Mouse (Mus musculus) left cerebral cortex, postnatal 10 days (tissue): ENCODE measurements at regions not wholly inside any gene's neighbourhood (a gene's known extent, or its start where the extent isn't known, plus 50 kb on each side); places are given as distances from the start of the nearest gene placed in this dataset.
"Not testable (repeated sequence)": the region's sequence is repeated elsewhere in the genome, so short reads cannot be mapped to it uniquely, and the experiment has no call there.

Source experiments
- DNase-seq, 2 experiments: peaks; one replicate each; pipeline ENCODE4 v3.0.0; 2021 to 2022; ENCODE audit warnings: low spot score in 2 of 2, mixed read lengths in 1 of 2; ENCODE audit errors: extremely low spot score in 1 of 2
- intact Hi-C: fragments of 180-260 bp; cut with DNase I; formaldehyde crosslinking; loops from one replicate; pipeline ENCODE4 v1.15.1; 2025

GRCm38 (mm10) chr7:39706606-39707005 lies 189.0 kb downstream of the Zfp619 start:
- DNase-seq, result no peak
- intact Hi-C loops, result no loop called here

DNA sequence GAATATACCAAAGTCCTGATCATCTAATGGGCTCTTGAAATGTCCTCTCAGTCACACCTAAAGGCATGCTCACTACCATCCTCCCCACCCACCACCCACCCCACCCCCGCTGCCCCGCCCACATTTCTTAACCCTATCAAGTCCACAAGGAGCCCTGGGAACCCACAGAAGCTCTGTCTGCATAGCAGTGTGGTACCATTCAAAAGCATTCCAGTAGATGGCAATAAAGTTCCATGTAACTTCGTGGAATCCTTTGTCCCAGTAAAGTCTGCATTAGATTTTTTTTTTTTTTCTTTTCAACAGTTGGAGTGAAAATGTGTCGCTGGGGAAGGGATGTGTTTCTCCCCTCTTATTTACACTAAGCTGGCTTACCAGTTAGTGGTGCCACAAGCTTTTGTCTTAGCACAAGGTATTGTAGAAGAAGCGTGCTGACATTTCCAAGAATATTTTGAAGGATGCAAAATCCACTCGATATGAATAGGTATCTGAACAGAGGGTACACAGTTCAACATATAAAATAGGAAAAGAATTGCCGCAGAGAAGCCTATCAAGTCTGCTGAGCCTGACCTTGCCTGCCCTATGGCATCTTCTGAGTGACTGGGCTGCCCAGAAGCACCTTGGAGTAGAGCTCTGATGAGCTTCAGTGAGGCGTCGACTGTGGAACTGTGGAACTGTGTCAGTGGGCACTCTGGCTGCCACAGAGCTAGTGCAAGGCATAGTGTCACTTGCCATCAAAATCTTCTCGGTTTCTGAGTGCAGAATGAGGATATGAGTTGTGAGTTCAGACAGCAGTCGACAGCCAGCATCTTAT lies 199.0 kb downstream of the Zfp619 start:
- DNase-seq, result peak in 1 of 2 experiments; percentile 50
- intact Hi-C loops, result loop anchor here (5.0 kb wide), 2 partner anchors 556 to 1226 kb away; no protein-coding TSS in a partner anchor

DNA sequence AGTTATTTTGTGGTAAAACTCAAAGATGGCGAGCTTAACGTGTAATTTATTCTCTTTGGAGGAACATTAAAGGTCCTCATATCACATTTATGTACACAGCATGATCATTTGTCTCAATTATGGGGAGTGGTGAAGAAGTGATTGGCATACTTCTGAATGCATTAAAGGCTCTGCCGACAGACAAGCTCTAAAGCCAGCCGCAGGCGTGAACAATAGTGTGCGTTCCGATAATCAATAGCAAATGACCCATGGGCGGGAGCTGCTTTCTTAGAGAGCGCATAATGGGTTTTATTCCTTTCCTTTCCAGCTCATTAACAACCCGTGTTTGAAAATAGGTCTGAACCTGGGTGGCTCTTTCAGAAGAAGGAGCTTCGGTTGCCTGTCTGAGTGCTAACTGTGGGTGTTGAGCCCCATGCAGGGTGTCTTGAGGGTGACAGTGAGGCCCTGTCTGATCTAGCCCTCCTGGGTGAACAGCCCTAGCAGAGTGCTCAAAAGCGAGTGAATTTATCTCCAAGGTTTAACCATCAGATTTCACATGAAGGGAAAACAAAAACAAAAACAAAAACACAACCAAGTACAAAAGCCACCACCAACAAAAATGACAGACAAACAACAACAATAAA lies 210.5 kb downstream of the Zfp619 start:
- intact Hi-C loops, result loop anchor here (10.0 kb wide), 1 partner anchor 1777 kb away; no protein-coding TSS in a partner anchor
- no peak for DNase-seq

DNA sequence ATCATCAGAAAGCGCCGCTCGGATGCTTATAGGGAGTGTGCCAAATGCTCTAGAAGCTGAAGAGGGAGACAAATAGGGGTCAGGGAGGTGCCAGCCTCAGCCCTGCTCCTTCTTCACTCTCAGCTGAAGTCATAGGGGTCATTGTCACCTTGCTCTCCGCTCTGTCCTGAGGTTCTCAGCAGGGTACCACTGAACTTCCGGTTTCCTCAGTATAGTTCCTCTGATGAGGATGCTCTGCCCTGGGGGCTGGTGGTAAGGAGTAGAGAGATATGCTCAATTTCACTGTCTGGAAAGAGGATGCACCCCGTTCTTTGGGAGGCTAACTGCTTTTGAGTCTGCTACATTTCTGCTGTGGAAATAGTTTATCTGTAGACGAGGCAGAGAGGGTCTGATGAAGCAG lies 211.4 kb downstream of the Zfp619 start:
- intact Hi-C loops, result loop anchor here (10.0 kb wide), 1 partner anchor 1776 kb away; no protein-coding TSS in a partner anchor

GRCm38 (mm10) chr7:39729723-39730122 lies 212.2 kb downstream of the Zfp619 start:
- no peak for DNase-seq
- intact Hi-C loops, result loop anchor here (10.0 kb wide), 1 partner anchor 1775 kb away; no protein-coding TSS in a partner anchor

More for the DNA sequence above, 211.4 kb downstream of the Zfp619 start:
- no peak for DNase-seq

DNA sequence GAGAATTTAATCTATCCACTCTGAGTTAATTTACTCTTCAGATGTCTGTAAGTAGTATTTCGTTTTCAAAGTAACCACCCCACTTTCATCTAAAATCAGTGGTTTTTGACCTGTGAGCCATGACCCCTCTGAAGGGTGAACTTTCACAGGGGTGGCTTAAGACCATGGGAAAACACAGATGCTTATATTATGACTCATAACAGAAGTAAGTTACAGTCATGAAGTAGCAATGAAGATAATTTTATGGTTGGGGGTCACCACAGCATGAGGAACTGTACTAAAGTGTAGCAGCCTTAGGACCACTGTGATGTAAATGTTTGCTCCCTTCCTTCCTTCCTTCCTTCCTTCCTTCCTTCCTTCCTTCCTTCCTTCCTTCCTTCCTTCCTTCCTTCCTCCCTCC lies 215.2 kb downstream of the Zfp619 start:
- no peak for DNase-seq
- intact Hi-C loops, result no loop called here

GRCm38 (mm10) chr7:39748395-39748794 lies 230.8 kb downstream of the Zfp619 start:
- DNase-seq, intact Hi-C loops: not testable (repeated sequence)

DNA sequence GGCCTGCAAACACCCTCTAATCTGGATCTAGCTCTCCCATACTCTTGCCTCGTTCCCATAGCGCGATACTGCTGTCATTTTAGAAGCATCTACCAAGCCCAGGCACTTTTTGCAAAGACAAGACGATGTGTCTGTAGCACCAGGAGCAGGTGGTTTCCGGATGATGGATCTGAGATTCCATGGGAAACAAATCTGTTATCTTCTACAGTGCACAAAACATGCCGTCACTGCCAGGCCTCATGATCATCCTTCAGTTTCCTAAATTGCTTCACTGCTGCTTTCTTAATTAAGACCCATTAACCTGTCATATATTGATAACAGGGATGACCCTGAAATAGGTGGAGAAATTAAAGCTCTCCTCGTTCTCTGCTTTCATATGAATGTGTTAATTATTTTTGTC lies 232.9 kb downstream of the Zfp619 start:
- no peak for DNase-seq
- intact Hi-C loops, result no loop called here

DNA sequence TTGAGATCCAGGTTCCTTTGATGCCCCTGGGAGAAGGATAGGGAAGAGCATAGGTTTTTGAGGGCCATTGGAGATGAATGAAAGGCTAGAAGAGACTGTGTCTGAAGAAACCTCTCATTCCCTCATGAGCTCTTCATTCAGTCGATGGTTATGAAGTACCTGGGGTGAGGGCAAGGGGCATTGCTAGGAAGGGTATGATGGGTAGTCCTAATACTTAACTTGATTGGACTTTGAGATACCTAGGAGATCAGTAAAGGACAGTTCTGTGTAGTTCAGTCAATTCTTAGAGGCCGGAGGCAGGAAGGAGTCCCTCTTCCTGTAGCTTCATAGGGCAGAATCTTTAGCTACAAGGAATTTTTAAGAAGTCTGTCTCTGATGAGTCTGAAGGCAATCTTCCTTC lies 246.8 kb downstream of the Zfp619 start:
- DNase-seq, result no peak
- intact Hi-C loops, result no loop called here

DNA sequence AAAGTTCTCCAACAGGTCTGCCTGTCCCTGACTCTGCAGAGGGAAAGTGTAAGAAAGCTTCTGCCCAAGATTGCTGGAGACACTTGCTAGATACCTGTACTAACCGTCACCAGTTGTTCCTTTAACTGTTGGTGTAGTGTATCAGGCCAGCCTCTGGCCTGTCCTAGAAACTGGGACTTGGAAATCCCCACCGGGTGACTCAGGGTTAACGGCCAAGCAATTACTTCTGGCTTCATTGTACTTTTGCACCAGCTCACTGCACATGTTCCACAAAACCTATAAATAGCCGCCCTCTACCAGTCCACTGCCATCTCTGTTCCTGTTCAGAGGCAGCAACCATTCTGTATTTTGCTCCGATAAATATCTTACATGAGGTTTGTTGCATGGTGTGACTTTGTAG lies 247.5 kb downstream of the Zfp619 start:
- no peak for DNase-seq
- intact Hi-C loops, result no loop called here

GRCm38 (mm10) chr7:39773291-39773690 lies 255.7 kb downstream of the Zfp619 start:
- intact Hi-C loops, result no loop called here
- DNase-seq, result no peak

- peak in 1 of 2 experiments; percentile 0 for DNase-seq
- intact Hi-C loops, result no loop called here
Observed at GRCm38 (mm10) chr7:39789321-39789720, 271.8 kb downstream of the Zfp619 start.

DNA sequence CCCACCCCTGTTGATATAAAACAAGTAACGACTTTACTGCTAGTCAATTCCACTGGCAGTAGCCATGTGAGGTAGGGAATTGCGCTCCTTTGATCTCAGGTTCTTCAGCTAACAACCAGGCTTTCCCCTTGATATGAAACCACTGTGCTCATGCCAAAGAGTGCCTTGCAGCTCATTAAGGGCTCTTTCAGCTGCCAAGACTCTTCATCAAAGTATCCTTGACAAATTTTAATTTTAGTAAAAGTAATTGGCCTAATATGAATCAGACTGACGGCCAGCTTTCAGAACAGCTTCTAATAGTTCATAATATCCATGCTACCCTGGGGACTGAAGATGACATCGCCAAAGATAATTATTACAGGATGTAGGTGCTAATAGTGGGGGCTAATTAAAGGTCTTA lies 272.3 kb downstream of the Zfp619 start:
- no peak for DNase-seq
- intact Hi-C loops, result no loop called here

DNA sequence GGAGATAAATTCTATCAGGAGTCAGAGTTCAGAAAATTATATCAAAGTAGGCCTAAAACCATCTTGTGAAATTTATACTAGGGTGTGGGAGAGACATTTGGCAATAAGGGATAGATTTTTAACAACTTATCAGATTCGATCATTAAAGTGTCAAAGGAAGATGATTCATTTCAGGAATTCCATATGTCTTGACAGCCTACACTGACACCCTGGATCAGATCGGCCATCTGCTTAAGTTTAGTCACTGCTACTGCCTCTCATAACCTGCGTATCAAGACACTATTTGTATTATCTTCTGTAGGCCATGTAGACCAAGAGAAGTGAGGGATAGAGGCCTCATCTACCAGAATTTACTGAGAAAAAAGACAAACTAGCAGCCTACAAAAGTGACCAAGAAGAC lies 277.2 kb downstream of the Zfp619 start:
- intact Hi-C loops, result no loop called here
- no peak for DNase-seq

DNA sequence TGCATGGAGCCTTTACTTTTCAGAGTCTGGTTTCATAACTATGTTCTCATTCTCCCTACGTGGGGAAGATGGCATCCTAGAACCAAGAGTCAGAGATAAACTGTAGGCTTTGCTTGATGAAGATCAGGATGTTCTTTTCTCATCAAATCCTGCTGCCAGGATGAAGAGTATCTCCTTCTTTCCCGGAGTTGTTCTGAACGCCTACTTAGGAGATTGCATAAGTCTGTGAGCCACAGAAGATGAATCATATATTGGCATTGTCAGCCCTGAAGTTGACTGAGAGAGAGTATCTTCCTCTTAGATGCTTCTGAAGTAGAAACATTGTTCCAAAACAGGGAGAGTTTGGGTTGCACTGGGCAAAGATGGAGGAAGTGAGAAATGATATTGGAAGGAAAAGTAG lies 286.7 kb downstream of the Zfp619 start:
- DNase-seq, result no peak
- intact Hi-C loops, result no loop called here

GRCm38 (mm10) chr7:39818036-39818435 lies 300.5 kb downstream of the Zfp619 start:
- intact Hi-C loops, result no loop called here
- DNase-seq, result no peak

- intact Hi-C loops, result no loop called here
- no peak for DNase-seq
Observed at GRCm38 (mm10) chr7:39822550-39823178, 305.1 kb downstream of the Zfp619 start.

GRCm38 (mm10) chr7:39828378-39828777 lies 310.8 kb downstream of the Zfp619 start:
- DNase-seq, result no peak
- intact Hi-C loops, result no loop called here

GRCm38 (mm10) chr7:39830831-39831230 lies 313.3 kb downstream of the Zfp619 start:
- intact Hi-C loops, result no loop called here
- no peak for DNase-seq

- DNase-seq, result no peak
- intact Hi-C loops, result no loop called here
Observed at GRCm38 (mm10) chr7:39841988-39842387, 324.4 kb downstream of the Zfp619 start.
